Mouse (Mus musculus) testis, postnatal 10 days (tissue): Measurements from ENCODE around the gene Aoc1.

Experiments
- DNase-seq: peaks from one replicate; pipeline ENCODE4 v3.0.0; 2021; ENCODE audit warnings: low spot score

Gene Aoc1

DNA sequence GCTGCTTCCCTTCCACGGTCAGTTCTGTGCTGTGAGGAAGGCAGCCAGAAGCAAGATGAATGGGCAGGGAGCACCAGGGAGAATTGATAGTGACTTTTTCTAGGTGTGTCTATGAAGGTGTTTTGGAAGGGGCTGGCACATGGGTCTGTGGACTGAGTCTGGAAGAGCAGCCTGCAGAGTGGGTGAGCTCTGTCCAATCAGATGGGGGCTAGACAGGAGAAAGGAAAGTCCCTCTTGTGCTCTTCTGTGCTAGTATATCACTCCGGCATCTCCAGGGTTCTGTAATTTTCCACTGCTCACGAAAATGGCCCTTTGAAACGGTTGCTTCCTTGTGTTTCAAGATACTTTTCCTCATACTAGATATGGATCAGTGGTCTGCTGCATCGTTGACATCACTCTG is at the start of gene Aoc1:
TSS of gene Aoc1 (plus strand) at position 301 of the 400 bp plus-strand sequence.
- no peak for DNase-seq

DNA sequence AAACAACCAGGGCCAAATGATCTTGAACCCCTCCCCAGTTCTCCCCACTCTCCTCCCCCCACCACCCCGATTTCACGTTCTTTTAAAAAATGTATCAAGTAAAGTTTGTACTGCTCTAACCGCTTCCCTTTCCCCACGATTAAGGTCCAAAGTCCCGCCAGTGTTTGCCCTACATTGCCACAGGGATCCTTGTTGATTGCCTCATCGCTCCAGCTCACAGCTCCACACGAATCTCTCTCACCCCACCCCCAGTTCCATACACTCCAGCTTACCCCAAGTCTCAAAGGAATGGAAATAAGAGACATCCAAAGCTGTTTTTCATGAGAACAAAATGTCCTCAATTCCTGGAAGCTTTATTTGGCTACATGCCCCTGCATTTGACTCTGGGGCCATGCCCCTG is 47.7 kb upstream of the Aoc1 start:
- DNase-seq = no peak

DNA sequence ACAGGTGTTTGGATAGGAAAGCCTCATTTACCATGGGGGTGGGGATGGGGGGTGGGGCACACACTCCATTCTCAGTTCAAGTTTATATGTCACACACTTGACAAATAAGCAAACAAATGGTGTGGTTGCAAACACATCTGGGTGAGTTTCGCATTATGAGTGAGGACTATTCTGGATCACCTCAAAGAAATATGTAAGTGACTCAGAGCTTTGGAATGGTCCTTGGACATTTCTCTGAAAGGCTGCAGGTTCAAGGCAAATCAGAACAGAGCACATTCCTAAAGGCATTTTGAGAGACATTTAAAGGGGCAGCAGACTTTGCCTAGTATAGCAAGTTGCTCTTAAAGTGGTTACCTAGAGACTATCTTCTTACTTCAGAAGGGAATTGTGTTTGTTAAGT is 43.7 kb upstream of the Aoc1 start:
- DNase-seq = no peak

DNA sequence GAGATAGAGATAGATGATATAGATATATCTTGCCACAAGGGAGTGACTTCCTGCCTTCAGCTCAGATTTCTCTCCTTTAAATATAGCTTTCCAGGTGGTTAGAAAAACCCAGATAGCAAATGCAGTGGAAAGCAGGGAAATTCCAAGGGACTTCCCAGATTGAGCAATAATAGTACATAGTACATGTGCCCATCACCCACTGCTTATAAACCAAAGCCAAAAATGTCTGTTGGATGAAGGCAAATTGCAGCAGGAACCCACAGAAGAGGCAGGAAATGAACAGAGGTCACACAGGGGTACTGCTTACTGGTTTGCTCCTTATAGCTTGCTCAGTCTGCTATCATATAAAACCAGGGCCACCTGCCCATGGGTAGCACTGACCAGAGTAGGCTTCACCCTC is 43.0 kb upstream of the Aoc1 start:
- DNase-seq = no peak

DNA sequence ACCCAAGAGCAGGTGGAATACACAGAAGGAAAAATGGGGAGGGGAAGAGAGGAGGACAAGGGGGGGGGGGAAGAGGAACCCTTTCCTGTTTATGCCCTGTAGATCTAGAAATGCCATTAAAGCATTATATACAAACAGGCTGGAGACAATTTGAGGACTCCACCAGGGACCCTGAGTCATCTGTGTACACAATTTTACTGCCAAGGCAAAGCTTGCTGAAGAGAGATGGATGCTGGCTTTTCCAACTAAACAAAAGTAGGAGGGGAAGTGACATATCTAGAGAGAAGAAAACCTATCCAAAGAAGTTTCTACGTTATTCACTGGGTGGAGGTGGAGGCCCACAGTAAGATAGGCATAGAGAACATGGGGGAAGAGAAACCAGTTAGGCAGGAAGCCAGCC is 42.5 kb upstream of the Aoc1 start:
- DNase-seq = no peak

DNA sequence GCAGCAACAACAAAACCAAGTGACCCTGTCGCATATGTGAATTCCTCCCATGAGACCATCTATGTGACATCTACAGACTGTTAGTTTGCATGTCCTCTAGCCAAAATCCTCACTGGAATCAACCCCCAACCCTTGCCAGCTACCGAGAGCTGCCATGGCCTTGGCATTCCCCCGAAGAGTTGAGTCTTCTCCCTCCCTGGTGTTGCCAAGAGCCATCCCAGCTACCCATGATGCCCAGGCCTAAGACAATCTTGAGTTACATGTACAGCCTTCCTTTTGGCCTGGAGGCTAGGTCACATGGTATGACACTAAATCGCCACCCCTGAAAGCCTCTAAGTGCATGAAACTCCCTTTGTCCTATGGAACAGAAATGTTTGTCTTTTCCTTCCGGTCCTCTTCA is 41.6 kb upstream of the Aoc1 start:
- no peak for DNase-seq

DNA sequence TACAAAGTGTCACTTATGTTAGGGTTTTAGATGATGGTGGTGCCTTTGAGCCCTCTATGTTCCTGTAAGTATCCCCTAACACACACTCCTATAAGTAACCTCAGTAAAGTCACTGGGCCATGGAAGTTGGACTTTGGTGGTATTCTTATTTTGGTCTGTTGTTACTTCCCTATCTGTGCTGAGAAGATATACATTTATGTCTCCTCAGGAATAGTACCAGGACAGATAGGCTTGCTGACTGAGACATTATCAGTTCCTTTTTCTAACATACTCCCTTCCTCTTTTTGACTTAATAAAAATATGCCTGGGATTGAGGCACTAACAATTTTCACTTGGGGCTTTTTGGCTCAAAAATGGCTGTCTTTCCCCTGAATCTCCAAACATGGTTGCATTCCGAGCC is 40.3 kb upstream of the Aoc1 start:
- DNase-seq = no peak

DNA sequence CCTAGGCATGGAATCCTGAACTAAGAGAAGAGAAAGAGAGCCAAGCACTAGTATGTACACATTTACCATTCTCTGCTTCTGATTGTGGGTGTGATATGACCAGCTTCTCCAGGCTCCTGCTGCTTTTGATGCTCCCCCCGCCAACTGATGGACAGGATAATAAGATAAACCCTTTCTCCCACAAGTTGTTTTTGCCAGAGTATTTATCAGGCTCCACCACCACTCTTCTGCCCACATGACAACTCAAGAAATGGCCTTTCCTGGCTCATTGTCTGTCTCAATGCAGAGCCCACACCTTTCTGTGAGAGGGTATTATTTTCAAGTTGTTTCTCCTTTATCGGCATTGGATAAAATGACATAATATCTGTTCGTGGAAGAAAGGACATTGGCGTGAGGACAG is 39.2 kb upstream of the Aoc1 start:
- DNase-seq = no peak

DNA sequence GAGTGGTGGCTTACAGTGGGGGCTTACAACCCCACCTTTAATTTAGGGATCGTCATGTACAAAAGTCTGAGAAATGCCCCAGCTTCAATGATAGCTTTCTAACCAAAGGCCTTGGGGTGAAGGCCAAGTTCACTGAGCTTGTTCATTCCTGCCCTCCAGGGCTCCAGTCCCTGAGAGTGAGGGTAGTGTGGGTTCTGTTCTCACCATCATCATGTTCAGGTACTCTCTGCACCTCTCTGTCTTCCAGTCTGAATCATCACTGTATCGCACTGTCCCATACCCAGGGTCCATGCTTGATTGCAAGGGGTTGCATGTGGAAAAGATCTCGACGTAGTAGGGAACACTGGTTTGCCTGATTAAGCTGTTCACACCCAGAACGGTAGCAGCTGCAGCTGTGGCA is 37.5 kb upstream of the Aoc1 start:
- DNase-seq = no peak

DNA sequence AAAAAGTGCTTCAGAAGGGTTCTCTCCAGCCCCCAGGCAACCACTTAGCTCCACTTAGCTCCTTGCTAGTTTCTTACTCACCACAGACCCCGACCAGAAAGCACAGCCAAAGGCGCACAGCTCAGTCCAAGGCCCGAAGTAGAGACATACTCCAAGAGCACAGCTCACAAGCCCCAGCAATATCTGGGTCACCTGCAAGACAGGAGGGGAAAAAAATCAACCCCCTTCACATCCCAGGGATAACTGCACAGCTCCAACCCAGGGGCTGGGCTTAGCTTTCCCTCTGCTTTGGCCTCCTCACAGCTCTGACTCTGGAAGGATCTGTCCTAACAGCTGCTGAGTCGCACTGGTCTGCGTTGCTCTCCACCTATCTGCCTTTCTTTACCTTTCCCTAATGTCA is 36.5 kb upstream of the Aoc1 start:
- DNase-seq = no peak

DNA sequence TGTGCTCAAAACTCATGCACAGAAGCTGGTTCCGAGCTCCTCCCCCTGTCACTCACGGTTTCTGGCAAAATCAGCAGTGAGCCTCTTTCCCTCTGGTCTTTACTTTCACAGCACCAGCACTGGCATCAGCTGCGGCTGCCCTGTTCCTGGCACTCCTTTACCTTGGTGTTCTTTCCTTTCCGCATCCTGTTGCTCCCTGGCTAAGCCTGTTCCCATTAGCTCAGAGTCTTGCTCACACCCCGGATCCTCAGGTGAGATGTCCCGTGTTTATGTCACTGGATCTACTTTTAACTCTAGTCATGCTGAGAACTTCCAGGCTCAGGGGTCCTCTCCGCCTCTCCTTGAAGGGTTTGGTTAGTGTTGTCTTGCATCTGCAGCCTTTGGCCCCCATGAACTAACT is 35.2 kb upstream of the Aoc1 start:
- DNase-seq = no peak

DNA sequence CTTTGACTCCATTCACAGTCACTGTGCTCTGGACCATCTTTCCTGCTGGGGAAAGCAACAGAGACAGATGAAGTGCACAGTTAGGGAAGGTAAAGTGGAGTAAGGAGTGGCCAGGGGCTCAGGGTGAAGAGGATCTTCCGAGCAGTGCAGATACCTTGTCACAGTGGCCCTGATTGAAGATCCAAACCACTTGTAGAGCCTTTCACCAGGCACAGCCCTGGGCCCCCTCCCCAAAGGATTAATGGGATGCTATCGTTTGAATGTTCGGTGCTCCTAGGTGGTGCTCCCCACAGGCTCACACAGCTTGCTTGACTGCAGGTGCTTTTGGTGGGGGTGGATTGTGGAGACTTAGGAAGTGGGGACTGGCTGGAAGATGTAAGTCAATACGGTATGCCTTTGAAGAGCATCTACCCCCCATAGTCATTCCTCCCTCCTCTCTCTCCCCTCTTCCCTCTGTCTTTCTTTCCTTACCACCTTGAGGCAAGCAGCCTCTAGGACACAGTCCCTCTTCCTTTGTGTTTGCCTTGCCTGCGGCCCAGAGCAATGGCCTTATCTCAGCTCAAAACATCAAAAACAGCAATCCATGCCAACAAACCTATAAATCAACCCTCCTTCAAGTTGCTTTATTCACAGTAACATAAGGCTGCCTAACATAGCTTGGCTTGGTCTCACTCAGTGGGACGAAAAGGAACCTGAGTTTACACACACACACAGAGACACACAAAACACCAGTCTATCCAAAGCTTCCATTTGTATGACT is 34.2 kb upstream of the Aoc1 start:
- no peak for DNase-seq

DNA sequence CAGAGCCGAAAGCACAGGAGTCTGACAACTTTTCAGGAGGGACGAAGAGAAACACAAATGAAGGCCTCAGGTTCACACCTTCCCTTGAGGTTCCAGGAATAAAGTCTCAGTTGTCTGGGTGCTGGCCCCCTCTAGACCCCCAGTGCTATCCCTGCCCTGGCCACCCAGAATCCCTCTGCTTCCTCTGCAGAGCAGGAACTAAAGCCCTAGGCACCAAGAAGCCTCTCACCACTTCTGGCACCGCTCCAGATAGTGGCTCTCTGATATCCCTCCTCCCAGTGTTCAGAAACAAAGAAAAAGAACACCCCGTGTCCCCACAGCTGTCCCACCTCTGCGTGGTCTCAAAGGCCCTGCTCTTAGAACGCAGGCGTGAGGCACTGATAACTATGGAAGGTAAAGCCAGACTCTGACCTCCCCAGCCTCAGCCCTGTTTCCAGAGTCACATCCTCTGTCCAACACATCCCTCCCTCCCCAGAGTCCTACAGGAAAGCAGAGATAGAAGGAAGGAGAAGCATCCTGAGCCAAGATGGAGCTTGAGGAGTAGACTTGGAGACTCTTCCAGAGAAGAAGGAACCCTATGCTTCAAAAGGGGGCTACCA is 32.2 kb upstream of the Aoc1 start, which contains the start of gene Tmem176a:
TSS of gene Tmem176a (plus strand) at position 549 of the 599 bp plus-strand sequence.
- DNase-seq = peak; percentile 68

DNA sequence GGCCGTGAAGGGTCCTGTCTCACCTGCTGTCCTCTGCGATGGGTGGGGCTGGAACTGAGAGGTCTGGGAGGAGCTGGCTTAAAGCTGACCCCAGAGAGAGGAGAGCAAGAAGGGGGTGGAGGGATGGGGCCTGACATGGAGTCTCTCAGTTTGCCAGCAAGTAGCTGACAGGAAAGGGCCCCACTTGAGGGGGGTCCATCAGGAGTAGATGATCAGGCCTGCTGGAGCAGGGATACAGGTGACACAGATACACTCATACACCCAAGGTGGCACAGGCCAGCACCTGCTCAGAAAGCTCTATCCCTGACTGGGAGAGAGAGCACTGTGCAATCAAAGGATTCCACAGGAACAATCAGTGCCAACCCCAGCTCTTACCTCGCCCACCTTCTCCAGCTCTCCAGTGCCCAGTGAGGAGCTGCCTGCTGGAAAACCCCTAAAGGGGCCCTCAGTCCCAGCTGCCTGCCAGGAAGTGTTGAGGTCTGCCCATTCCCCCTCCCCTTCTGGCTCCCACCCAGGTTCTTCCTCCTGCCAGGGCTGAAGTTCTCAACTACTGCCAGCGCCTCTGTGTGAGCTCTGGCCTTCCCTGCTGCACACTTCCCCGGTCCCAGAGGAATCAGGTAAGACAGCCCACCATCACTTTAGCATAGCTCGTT is 31.6 kb upstream of the Aoc1 start, which contains the start of gene Tmem176b:
TSS of gene Tmem176b (minus strand) at position 524 of the 653 bp plus-strand sequence.
- peak; percentile 95 for DNase-seq

DNA sequence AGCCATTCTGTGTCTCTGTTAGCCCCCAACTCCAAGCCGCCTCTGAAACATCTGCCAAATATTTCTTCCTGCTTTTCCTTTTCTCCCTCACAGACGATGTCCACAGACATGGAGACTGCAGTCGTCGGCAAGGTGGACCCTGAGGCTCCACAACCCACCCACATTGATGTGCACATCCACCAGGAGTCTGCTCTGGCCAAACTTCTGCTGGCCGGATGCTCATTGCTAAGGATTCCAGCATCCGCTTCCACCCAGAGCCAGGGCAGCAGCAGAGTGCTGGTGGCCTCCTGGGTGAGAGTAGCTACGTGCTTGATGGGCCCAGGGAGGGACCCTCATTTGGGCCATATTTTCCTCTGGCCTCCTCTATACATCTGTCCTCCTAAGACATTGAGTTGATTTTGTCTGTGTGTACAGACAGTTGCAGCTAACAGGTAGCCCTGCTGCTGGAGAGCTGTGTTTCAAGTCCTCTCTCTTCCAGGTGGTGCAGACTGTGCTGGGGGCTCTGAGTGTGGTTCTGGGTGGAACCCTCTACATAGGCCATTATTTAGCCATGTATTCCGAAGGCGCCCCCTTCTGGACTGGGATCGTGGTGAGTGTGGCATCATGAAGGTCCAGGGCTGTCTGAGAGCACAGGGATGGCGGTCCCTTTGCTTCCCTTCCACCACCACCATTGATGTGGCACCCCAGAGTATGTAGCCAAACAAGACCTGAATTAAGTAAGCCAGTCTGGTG is 30.4 kb upstream of the Aoc1 start:
- DNase-seq = peak; percentile 67

DNA sequence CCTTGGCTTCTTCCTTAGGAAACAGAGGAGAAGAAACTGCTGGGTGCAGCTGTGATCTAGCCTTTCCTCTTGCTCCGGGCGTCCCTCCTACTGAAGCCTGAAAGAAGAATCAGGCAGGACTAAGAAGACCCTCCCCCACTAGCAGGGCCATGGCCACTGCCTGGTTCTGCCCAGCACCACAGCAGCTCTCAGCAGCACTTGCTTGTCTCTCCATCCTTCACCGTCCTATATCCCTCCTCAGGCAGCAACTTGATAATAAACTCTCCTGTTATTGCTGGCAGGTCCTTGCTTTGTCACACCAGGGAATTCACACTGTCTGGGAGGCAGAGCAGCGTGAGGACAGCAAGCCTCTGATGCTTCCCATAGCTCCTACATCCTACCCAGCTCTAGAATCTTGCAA is 27.6 kb upstream of the Aoc1 start:
- no peak for DNase-seq

DNA sequence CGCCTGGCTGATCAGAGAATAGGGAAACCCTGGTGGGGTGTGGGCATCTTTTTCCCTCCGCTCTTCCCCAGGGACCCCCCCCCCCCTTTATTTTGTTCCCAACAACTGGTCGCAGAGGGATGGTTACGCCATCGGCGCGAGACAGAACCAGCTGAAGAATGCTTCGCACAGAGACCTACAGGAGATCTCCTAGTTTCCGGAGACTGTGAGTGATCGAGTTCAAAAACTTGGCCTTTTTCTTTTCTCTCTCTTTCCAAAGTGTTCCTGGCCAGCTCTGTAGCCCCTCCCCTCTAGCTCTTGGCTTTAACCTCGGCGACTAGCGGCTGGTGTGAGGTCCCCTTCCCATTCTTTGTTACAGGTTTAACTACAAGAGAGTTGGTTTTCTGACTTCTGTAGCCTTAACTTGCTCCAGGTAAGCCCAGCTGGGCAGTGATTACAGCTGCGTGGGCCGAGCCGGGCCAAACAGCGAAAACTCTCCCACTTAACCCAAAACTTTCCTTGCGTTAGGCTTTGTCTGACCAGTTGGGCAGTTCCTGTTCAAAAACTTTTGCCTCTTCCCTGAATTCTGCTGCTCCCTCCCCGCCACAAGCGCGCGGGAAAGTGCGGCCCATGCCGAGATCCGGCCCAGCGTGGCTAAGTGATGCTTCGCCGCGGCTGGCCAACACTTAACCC is 20.7 kb upstream of the Aoc1 start:
- DNase-seq = peak; percentile 60

DNA sequence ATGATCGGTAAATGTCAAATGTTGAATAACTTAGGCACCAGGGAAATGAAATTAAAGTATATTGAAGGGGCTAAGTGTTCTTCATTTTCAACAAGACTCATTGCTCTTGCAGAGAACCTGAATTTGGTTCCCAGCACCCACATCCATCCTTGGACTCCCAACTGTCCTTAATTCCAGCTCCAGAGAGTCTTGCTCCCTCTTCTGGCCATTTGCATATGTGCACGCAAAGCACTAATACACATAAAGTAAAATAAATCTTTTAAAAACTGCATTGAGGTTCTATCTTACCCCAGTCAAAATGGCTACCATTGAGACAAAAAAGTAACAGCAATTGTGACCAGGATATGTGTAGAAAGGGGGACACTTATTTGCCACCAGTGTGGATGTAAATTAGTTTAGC is 18.5 kb upstream of the Aoc1 start:
- DNase-seq = no peak

DNA sequence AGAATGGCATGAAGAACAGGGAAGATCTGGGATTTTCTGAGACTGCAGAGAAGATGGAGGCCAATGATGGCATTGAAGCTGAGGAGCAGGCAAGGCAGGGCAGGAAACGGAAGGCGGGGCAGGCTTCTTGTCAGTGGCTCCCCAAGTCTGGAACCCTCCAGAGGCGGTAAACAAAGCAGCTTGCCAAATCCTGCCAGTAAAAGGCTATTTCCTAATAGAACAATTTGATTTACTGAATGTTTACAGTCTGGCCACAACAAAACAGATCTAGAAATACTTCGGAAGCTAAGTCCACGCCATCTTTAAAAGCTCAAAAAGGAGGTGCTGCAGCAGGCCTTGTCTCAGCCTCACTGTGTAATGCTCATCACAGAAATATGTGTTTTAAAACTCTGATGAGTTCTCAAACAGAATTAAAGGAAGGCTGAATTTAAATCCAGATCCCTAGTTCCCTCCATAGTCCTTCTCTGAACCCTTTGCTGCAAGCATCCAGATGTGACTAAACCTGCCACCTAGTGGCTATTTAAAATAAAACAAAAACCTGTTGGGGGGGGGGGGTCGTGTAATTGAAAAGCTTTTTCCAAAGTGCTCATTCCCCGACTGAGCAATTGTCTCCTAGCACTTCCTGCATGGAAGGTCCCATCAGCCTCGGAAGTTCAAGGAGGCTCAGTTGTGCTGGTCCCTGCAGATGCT is 14.9 kb upstream of the Aoc1 start:
- DNase-seq = no peak

DNA sequence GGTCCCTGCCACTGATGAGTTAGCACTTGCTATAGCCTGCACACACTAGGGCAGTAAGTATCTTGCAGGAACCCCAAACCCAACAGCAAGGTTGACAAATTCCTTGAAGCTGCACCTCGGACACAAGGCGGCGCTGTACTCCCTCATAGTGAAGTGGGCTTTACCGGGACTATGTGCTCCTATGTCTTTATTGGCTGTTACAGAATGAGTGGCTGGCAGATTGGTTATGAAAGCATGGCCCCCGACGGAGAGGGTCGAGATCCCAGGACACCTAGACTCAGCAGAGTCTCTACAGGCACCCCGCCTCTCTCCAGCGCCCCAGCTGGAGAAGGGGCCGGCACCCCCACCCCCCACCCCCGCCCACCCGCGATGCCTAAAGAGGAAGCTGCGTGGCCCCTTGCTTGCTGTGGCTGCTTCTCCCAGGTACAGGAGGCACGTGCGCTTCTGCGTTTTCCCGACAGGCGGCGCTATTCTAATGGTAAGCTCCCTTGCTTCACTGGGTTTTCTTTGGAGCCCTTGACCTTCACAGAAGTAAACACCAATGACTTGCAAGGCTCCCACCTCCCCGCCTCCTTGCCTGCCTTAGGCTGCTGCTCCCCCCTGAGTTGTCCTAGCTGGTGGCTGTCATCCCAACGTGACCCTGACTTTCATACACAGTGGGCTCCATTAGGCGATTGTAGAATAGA is 12.4 kb upstream of the Aoc1 start:
- peak; percentile 86 for DNase-seq

DNA sequence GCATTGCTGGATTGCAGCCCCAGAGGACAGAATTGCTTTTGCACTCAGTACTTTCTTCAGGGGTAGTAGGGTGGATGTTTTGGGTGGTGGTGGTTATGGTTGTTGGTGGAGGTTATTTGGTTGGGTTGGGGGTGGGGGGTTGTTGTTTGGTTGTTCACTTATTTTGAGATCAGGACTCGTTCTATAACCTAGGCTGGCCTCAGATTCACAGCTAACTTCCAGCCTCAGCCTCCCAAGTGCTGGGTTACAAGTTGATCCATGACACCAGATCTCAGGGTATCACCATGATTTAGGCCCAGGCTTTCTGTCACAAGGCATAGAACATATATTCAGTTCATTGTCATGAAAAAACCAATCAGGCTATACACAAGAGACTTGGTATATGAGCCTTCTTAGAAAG is 11.8 kb upstream of the Aoc1 start:
- DNase-seq = no peak
